Mouse (Mus musculus) brain, embryonic 14.5 days (tissue): ENCODE data around the gene Exoc2.

Source experiments
- CTCF ChIP-seq: fragments of 200-500 bp; IDR thresholded peaks from 2 replicates; pipeline ENCODE4 v1.5.1; 2012; ENCODE audit warnings: inconsistent platforms, mild to moderate bottlenecking, moderate library complexity, borderline replicate concordance; ENCODE audit not compliant: insufficient read depth, insufficient read length; ENCODE audit errors: extremely low read depth
- POLR2A ChIP-seq: fragments of 200-500 bp; IDR thresholded peaks from 2 replicates; pipeline ENCODE4 v1.6.1; 2012; ENCODE audit warnings: mild to moderate bottlenecking, inconsistent platforms, borderline replicate concordance; ENCODE audit not compliant: poor library complexity, insufficient read depth, insufficient read length, severe bottlenecking; ENCODE audit errors: extremely low read depth

GRCm38 (mm10) chr13:30793196-30793595 lies 180.7 kb downstream of the Exoc2 start:
- TF ChIP-seq CTCF (no peak), POLR2A (no peak)
